8 mouse cellular contexts compared by ENCODE assay signal in genomic region chr4:141559131-141559897, GRCm38 (mm10). TPM values are rescaled to one million over a fixed set of nuclear protein-coding genes. Genes with fewer than 3 reads are reported as not detected.
DNase-seq lines count a peak whose midpoint lies in the region; ATAC-seq and TF ChIP-seq lines count a peak whose summit lies in the region.

No protein-coding gene starts in this region.

- TF ChIP-seq CTCF in bone marrow, adult 2 months (IDR thresholded peaks at IDR 0.05; ENCODE audit: control insufficient read depth, insufficient read depth, low read length): no peak
- TF ChIP-seq CTCF in embryonic fibroblast, embryonic 13.5 days (IDR thresholded peaks at IDR 0.05; ENCODE audit: borderline replicate concordance, insufficient read depth, low read length): no peak

- H3K9ac ChIP-seq in limb, embryonic 14.5 days (ENCODE audit: low read depth, low read length, severe bottlenecking): peak overlapping the region; percentile 51
- H3K9ac ChIP-seq in midbrain, embryonic 15.5 days: peak overlapping the region; percentile 37

- H3K27ac ChIP-seq in bone marrow, adult 2 months (ENCODE audit: control insufficient read depth, insufficient read depth, low read depth, low read length, poor library complexity): peak overlapping the region; percentile 92
- H3K27ac ChIP-seq in embryonic fibroblast, embryonic 13.5 days (ENCODE audit: insufficient read depth, low read length): peak overlapping the region; percentile 93
- peak overlapping the region; percentile 83 for H3K27ac ChIP-seq in limb, embryonic 14.5 days (replicated peaks; ENCODE audit: low read depth, low read length)
- H3K27ac ChIP-seq in midbrain, embryonic 15.5 days: peak overlapping the region; percentile 86

- no peaks in the 10 kb centered on the region for H3K27me3 ChIP-seq in limb, embryonic 14.5 days (ENCODE audit: control insufficient read depth, insufficient read depth, low read length)
- H3K27me3 ChIP-seq in midbrain, embryonic 15.5 days (replicated peaks): no peaks in the 10 kb centered on the region

- peaks cover 3% of the 10 kb centered on the region for H3K4me1 ChIP-seq in bone marrow, adult 2 months (ENCODE audit: control insufficient read depth, insufficient read depth, low read length)
- H3K4me1 ChIP-seq in embryonic fibroblast, embryonic 13.5 days (ENCODE audit: control insufficient read depth, insufficient read depth, low read length): peaks cover 9% of the 10 kb centered on the region; the same call in 1 of the 2 replicates
- peaks cover 5% of the 10 kb centered on the region for H3K4me1 ChIP-seq in limb, embryonic 14.5 days (ENCODE audit: control insufficient read depth, insufficient read depth, low read length)
- H3K4me1 ChIP-seq in midbrain, embryonic 15.5 days: peaks cover 18% of the 10 kb centered on the region

- TF ChIP-seq POLR2A in bone marrow, adult 2 months (IDR thresholded peaks at IDR 0.05; ENCODE audit: borderline replicate concordance, control insufficient read depth, low read depth, low read length): 0 out of 2 replicates have a peak, but pooled peaks have one; percentile 23
- TF ChIP-seq POLR2A in embryonic fibroblast, embryonic 13.5 days (IDR thresholded peaks at IDR 0.05; ENCODE audit: low read depth, low read length): peak; percentile 52; the same call in 1 of the 2 replicates
- no peak for TF ChIP-seq POLR2A in limb, embryonic 14.5 days (IDR thresholded peaks at IDR 0.05; ENCODE audit: borderline replicate concordance, extremely low read depth, insufficient read depth, insufficient read length)

- H3K9me3 ChIP-seq in limb, embryonic 14.5 days (ENCODE audit: control insufficient read depth, low read length): no peaks in the 10 kb centered on the region
- H3K9me3 ChIP-seq in midbrain, embryonic 15.5 days: no peaks in the 10 kb centered on the region

- peak; percentile 82 to 86 for DNase-seq in B cell, adult 2 months
- DNase-seq in heart, adult 9 months (ENCODE audit: low spot score in 2 of 2): peak; percentile 91 to 93
- peak; percentile 92 for DNase-seq in kidney, adult 9 months
- DNase-seq in limb, embryonic 14.5 days (ENCODE audit: low spot score): peak; percentile 81
- peak; percentile 73 to 79 for DNase-seq in spleen, postnatal 10 days (ENCODE audit: low spot score in 2 of 2)

- no peaks in the 10 kb centered on the region for H3K36me3 ChIP-seq in limb, embryonic 14.5 days (ENCODE audit: control insufficient read depth, insufficient read depth, low read length)
- H3K36me3 ChIP-seq in midbrain, embryonic 15.5 days (replicated peaks): no peaks in the 10 kb centered on the region

- H3K4me3 ChIP-seq in bone marrow, adult 2 months (replicated peaks; ENCODE audit: control insufficient read depth, low read depth, low read length): peak overlapping the region; percentile 67
- H3K4me3 ChIP-seq in embryonic fibroblast, embryonic 13.5 days (ENCODE audit: insufficient read depth, low read length): peak overlapping the region; percentile 23
- H3K4me3 ChIP-seq in limb, embryonic 14.5 days (replicated peaks; ENCODE audit: low read length): peak overlapping the region; percentile 44
- peak overlapping the region; percentile 35 for H3K4me3 ChIP-seq in midbrain, embryonic 15.5 days

- WGBS in bone marrow, adult 2 months: under 1% methylated on average over 30 of the region's 30 CpGs
- WGBS in limb, embryonic 14.5 days: under 1% methylated on average over 30 of the region's 30 CpGs
- WGBS in midbrain, embryonic 15.5 days: under 1% methylated on average over 30 of the region's 30 CpGs

- ATAC-seq in limb, embryonic 14.5 days (ENCODE audit: low FRiP score, low read depth): peak; percentile 80
- ATAC-seq in midbrain, embryonic 15.5 days (replicated peaks): peak; percentile 76

- H3K4me2 ChIP-seq in limb, embryonic 14.5 days (replicated peaks; ENCODE audit: low read depth, low read length, severe bottlenecking): peak overlapping the region; percentile 92
- H3K4me2 ChIP-seq in midbrain, embryonic 15.5 days: peak overlapping the region; percentile 61

RNA-seq across cellular contexts. Expression of gene Spen, which starts 20.9 kb away (rescaled TPM):
- polyA plus RNA-seq in bone marrow, adult 2 months (2011; ENCODE audit: insufficient read depth, insufficient read length, low replicate concordance, missing spikeins): 22.2 and 33.2 TPM in 2 replicates
- polyA plus RNA-seq in embryonic fibroblast, embryonic 13.5 days (2011; ENCODE audit: insufficient read length, low read depth, missing spikeins): 20.7 and 21.2 TPM in 2 replicates
- polyA plus RNA-seq in limb, embryonic 14.5 days (2012; rRNA removed): 15.9 and 16.2 TPM in 2 replicates
- 12.2 and 13.1 TPM in 2 replicates for polyA plus RNA-seq in limb, embryonic 14.5 days (2014; fragmentation: Nextera tagmentation; extraction: Ambion mirVana)
- polyA plus RNA-seq in midbrain, embryonic 15.5 days (2015; fragmentation: Nextera tagmentation; extraction: Ambion mirVana): 19.4 and 20.0 TPM in 2 replicates

RNA-seq across cellular contexts. Expression of gene Fblim1, which starts 46.6 kb away (rescaled TPM):
- 1.2 and 9.3 TPM in 2 replicates for polyA plus RNA-seq in bone marrow, adult 2 months (2011; ENCODE audit: insufficient read depth, insufficient read length, low replicate concordance, missing spikeins)
- 72.4 and 90.1 TPM in 2 replicates for polyA plus RNA-seq in embryonic fibroblast, embryonic 13.5 days (2011; ENCODE audit: insufficient read length, low read depth, missing spikeins)
- 52.2 and 59.7 TPM in 2 replicates for polyA plus RNA-seq in limb, embryonic 14.5 days (2012; rRNA removed)
- 33.7 and 43.2 TPM in 2 replicates for polyA plus RNA-seq in limb, embryonic 14.5 days (2014; fragmentation: Nextera tagmentation; extraction: Ambion mirVana)
- 35.2 and 41.0 TPM in 2 replicates for polyA plus RNA-seq in midbrain, embryonic 15.5 days (2015; fragmentation: Nextera tagmentation; extraction: Ambion mirVana)

RNA-seq across cellular contexts. Expression of gene Tmem82, which starts 59.1 kb away (rescaled TPM):
- 0.57 and 1.8 TPM in 2 replicates for polyA plus RNA-seq in bone marrow, adult 2 months (2011; ENCODE audit: insufficient read depth, insufficient read length, low replicate concordance, missing spikeins)
- not detected in 2 replicates for polyA plus RNA-seq in embryonic fibroblast, embryonic 13.5 days (2011; ENCODE audit: insufficient read length, low read depth, missing spikeins)
- polyA plus RNA-seq in limb, embryonic 14.5 days (2012; rRNA removed): 0.49 and 0.54 TPM in 2 replicates
- 0.21 TPM in 1 of 2 replicates, not detected in the other for polyA plus RNA-seq in limb, embryonic 14.5 days (2014; fragmentation: Nextera tagmentation; extraction: Ambion mirVana)
- polyA plus RNA-seq in midbrain, embryonic 15.5 days (2015; fragmentation: Nextera tagmentation; extraction: Ambion mirVana): 0.32 and 0.65 TPM in 2 replicates

Comparison
In these comparisons a context has a peak if more than half of its experiments do, and no peak if none do; other contexts are left out.
1. Peak in every context shown above with its lines: DNase-seq, ATAC-seq, H3K4me3 ChIP-seq and H3K27ac ChIP-seq.